Mouse (Mus musculus) cortical plate, adult 2 months (tissue): ENCODE measurements around the gene Cebpa.

ENCODE experiments used
- CTCF ChIP-seq: fragments of 200-500 bp; IDR thresholded peaks from 2 replicates; pipeline ENCODE4 v1.5.1; 2011; ENCODE audit warnings: mild to moderate bottlenecking, control low read depth, low read length; ENCODE audit not compliant: insufficient read depth; ENCODE audit errors: extremely low read depth
- POLR2A ChIP-seq: fragments of 200-500 bp; IDR thresholded peaks from 2 replicates; pipeline ENCODE4 v1.6.1; 2011; ENCODE audit warnings: mild to moderate bottlenecking, low read length, control low read depth; ENCODE audit not compliant: insufficient read depth; ENCODE audit errors: extremely low read depth

- TF ChIP-seq POLR2A (no peak), CTCF (no peak)
Observed at GRCm38 (mm10) chr7:35130059-35130738, 11.1 kb downstream of the Cebpa start.
